Mouse (Mus musculus): ENCODE measurements around the gene Gpr161. TPM values are rescaled to one million over a fixed set of nuclear protein-coding genes. Genes with fewer than 3 reads are reported as not detected.
A peak's percentile ranks its signal among the peaks of the same experiment; 100 is the strongest.
"Not testable (repeated sequence)": the region's sequence is repeated elsewhere in the genome, so short reads cannot be mapped to it uniquely, and the experiment has no call there.

The Gpr161 gene
- total and polyA plus RNA-seq, 3 experiments, result 0.11 TPM; not detected in 2

DNA sequence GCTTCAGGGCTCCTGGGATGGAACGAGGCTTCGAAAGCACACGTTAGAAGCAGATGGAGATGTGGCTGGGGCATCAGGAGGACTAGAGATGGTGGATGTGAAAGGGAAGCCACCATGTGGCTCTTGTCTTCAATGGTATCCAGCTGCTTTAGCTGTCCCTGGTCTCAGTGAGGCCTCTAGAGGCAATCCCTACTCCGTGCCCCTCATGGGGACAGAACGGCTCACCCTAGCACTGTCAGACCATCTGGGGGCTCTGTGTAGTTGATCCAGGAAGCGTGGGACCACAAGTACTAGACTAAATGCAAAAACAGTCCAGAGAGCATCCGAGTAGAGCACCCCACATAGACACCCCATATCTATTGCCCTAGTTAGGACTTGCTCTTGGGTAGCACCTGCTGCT, 26.3 kb downstream of the Gpr161 start:
- TF ChIP-seq TAL1 (conservative IDR thresholded peaks at IDR 0.05; ENCODE audit: low read depth, low read length), result no peak
- TF ChIP-seq CTCF (IDR thresholded peaks at IDR 0.05; ENCODE audit: low read depth, low read length), result no peak
- TF ChIP-seq POLR2AphosphoS5 (IDR thresholded peaks at IDR 0.05; ENCODE audit: insufficient replicate concordance, low read depth, low read length), result no peak
- TF ChIP-seq GATA2 (IDR thresholded peaks at IDR 0.05; ENCODE audit: borderline replicate concordance, low read depth, low read length), result no peak
- no peak for TF ChIP-seq GATA1 (IDR thresholded peaks at IDR 0.05; ENCODE audit: borderline replicate concordance, low read length)
- DNase-seq (ENCODE audit: low spot score) (no peak), ATAC-seq (ENCODE audit: extremely low read depth, insufficient number of reproducible peaks, low FRiP score, poor library complexity, severe bottlenecking) (no peak)
- no peak overlapping the region for H3K4me3 ChIP-seq (ENCODE audit: low read depth, low read length)
- peaks cover 17% of the 10 kb centered on the region for H3K27me3 ChIP-seq (ENCODE audit: insufficient read depth, low read length)
- peaks cover 10% of the 10 kb centered on the region for H3K36me3 ChIP-seq (replicated peaks)
- H3K9me3 ChIP-seq (replicated peaks), result no peaks in the 10 kb centered on the region
- peaks cover 29% of the 10 kb centered on the region for H3K4me1 ChIP-seq (ENCODE audit: insufficient read depth, low read depth, low read length)

- TF ChIP-seq TAL1 (conservative IDR thresholded peaks at IDR 0.05; ENCODE audit: low read depth, low read length) (no peak; the same call in 1 of the 2 replicates), CTCF (IDR thresholded peaks at IDR 0.05; ENCODE audit: low read depth, low read length) (no peak), GATA2 (IDR thresholded peaks at IDR 0.05; ENCODE audit: borderline replicate concordance, low read depth, low read length) (no peak), GATA1 (IDR thresholded peaks at IDR 0.05; ENCODE audit: borderline replicate concordance, low read length) (no peak), POLR2AphosphoS5 (IDR thresholded peaks at IDR 0.05; ENCODE audit: insufficient replicate concordance, low read depth, low read length) (no peak)
- DNase-seq (ENCODE audit: low spot score) (peak; percentile 23), ATAC-seq (ENCODE audit: extremely low read depth, insufficient number of reproducible peaks, low FRiP score, poor library complexity, severe bottlenecking) (peak; percentile 66)
- peaks cover 17% of the 10 kb centered on the region for H3K36me3 ChIP-seq (replicated peaks)
- peaks cover 9% of the 10 kb centered on the region for H3K27me3 ChIP-seq (ENCODE audit: insufficient read depth, low read length)
- no peaks in the 10 kb centered on the region for H3K9me3 ChIP-seq (replicated peaks)
- peaks cover 29% of the 10 kb centered on the region for H3K4me1 ChIP-seq (ENCODE audit: insufficient read depth, low read depth, low read length)
- H3K4me3 ChIP-seq (ENCODE audit: low read depth, low read length), result no peak overlapping the region; the same call in 1 of the 2 replicates
Measured at GRCm38 (mm10) chr1:165322934-165323333, 27.3 kb downstream of the Gpr161 start.

GRCm38 (mm10) chr1:165327370-165327769, 31.8 kb downstream of the Gpr161 start:
- TF ChIP-seq GATA2 (IDR thresholded peaks at IDR 0.05; ENCODE audit: borderline replicate concordance, low read depth, low read length), result no peak
- no peak for TF ChIP-seq CTCF (IDR thresholded peaks at IDR 0.05; ENCODE audit: low read depth, low read length)
- TF ChIP-seq GATA1 (IDR thresholded peaks at IDR 0.05; ENCODE audit: borderline replicate concordance, low read length), result no peak
- TF ChIP-seq POLR2AphosphoS5 (IDR thresholded peaks at IDR 0.05; ENCODE audit: insufficient replicate concordance, low read depth, low read length), result no peak
- TF ChIP-seq TAL1 (conservative IDR thresholded peaks at IDR 0.05; ENCODE audit: low read depth, low read length), result no peak
- no peak for ATAC-seq (ENCODE audit: extremely low read depth, insufficient number of reproducible peaks, low FRiP score, poor library complexity, severe bottlenecking)
- DNase-seq (ENCODE audit: low spot score), result no peak
- H3K9me3 ChIP-seq (replicated peaks), result no peaks in the 10 kb centered on the region
- no peak overlapping the region for H3K4me3 ChIP-seq (ENCODE audit: low read depth, low read length)
- H3K27me3 ChIP-seq (ENCODE audit: insufficient read depth, low read length), result no peaks in the 10 kb centered on the region
- peaks cover 16% of the 10 kb centered on the region for H3K4me1 ChIP-seq (ENCODE audit: insufficient read depth, low read depth, low read length)
- H3K36me3 ChIP-seq (replicated peaks), result peaks cover 47% of the 10 kb centered on the region

- TF ChIP-seq CTCF (IDR thresholded peaks at IDR 0.05; ENCODE audit: low read depth, low read length) (no peak), GATA2 (IDR thresholded peaks at IDR 0.05; ENCODE audit: borderline replicate concordance, low read depth, low read length) (no peak), POLR2AphosphoS5 (IDR thresholded peaks at IDR 0.05; ENCODE audit: insufficient replicate concordance, low read depth, low read length) (no peak), GATA1 (IDR thresholded peaks at IDR 0.05; ENCODE audit: borderline replicate concordance, low read length) (no peak), TAL1 (conservative IDR thresholded peaks at IDR 0.05; ENCODE audit: low read depth, low read length) (no peak)
- Histone ChIP-seq H3K27me3 (ENCODE audit: insufficient read depth, low read length) (no peaks in the 10 kb centered on the region), H3K4me1 (ENCODE audit: insufficient read depth, low read depth, low read length) (peaks cover 11% of the 10 kb centered on the region), H3K36me3 (replicated peaks) (peaks cover 51% of the 10 kb centered on the region), H3K4me3 (ENCODE audit: low read depth, low read length) (no peak overlapping the region), H3K9me3 (replicated peaks) (no peaks in the 10 kb centered on the region)
- DNase-seq (ENCODE audit: low spot score) (no peak), ATAC-seq (ENCODE audit: extremely low read depth, insufficient number of reproducible peaks, low FRiP score, poor library complexity, severe bottlenecking) (no peak)
Measured at GRCm38 (mm10) chr1:165327831-165328230, 32.2 kb downstream of the Gpr161 start.

DNA sequence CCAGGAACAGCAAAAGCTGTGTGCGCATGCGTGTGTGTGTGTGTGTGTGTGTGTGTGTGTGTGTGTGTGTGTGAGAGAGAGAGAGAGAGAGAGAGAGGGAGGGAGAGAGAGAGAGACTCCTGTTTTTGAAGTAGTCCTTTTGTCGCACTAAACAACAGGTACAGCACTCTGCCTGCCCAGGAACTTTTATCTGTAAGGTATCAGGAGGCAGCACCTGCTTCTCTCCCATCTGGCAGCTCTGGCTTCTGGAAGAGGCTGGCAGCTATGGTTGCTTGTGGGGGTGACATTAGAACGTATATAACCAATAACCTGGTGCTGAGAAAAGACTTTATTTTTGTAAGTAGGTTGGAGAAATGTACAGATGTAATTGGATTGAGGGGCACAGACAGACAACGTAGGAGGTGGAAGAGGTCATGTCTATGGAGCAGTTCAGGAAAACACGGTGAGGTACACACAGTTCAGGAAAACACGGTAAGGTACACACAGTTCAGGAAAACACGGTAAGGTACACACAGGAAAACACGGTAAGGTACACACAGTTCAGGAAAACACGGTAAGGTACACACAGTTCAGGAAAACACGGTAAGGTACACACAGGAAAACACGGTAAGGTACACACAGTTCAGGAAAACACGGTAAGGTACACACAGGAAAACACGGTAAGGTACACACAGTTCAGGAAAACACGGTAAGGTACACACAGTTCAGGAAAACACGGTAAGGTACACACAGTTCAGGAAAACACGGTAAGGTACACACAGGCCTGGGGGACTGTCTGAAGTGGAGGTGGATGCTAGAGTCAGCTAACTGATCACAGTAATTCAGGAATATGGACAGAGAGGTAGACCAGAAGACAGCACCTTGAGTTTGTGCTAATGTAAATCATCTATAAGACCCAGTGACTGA, 33.0 kb downstream of the Gpr161 start:
- DNase-seq (ENCODE audit: low spot score); H3K9me3 ChIP-seq (replicated peaks); H3K4me3 ChIP-seq (ENCODE audit: low read depth, low read length); H3K4me1 ChIP-seq (ENCODE audit: insufficient read depth, low read depth, low read length); ATAC-seq (ENCODE audit: extremely low read depth, insufficient number of reproducible peaks, low FRiP score, poor library complexity, severe bottlenecking); H3K27me3 ChIP-seq (ENCODE audit: insufficient read depth, low read length): not testable (repeated sequence)
- peaks cover 55% of the 10 kb centered on the region for H3K36me3 ChIP-seq (replicated peaks)

- Histone ChIP-seq H3K4me3 (ENCODE audit: low read depth, low read length) (no peak overlapping the region), H3K9me3 (replicated peaks) (no peaks in the 10 kb centered on the region), H3K36me3 (replicated peaks) (peaks cover 59% of the 10 kb centered on the region), H3K4me1 (ENCODE audit: insufficient read depth, low read depth, low read length) (peaks cover 2% of the 10 kb centered on the region; the same call in 1 of the 2 replicates), H3K27me3 (ENCODE audit: insufficient read depth, low read length) (no peaks in the 10 kb centered on the region)
- DNase-seq (ENCODE audit: low spot score) (no peak), ATAC-seq (ENCODE audit: extremely low read depth, insufficient number of reproducible peaks, low FRiP score, poor library complexity, severe bottlenecking) (no peak)
- no peak for TF ChIP-seq GATA2 (IDR thresholded peaks at IDR 0.05; ENCODE audit: borderline replicate concordance, low read depth, low read length)
- TF ChIP-seq CTCF (IDR thresholded peaks at IDR 0.05; ENCODE audit: low read depth, low read length), result no peak
- TF ChIP-seq TAL1 (conservative IDR thresholded peaks at IDR 0.05; ENCODE audit: low read depth, low read length), result no peak
- TF ChIP-seq POLR2AphosphoS5 (IDR thresholded peaks at IDR 0.05; ENCODE audit: insufficient replicate concordance, low read depth, low read length), result no peak
- no peak for TF ChIP-seq GATA1 (IDR thresholded peaks at IDR 0.05; ENCODE audit: borderline replicate concordance, low read length)
Measured at GRCm38 (mm10) chr1:165330859-165331258, 35.3 kb downstream of the Gpr161 start.

All from G1E (cell line).